Mouse (Mus musculus) right cerebral cortex, postnatal 14 days (tissue): ENCODE measurements around the gene Itga2.
A peak's percentile ranks its signal among the peaks of the same experiment; 100 is the strongest.

Source experiments
- DNase-seq: peaks from one replicate; pipeline ENCODE4 v3.0.0; 2022

Gene Itga2

GRCm38 (mm10) chr13:114876005-114876520 lies 55.8 kb downstream of the Itga2 start:
- no peak for DNase-seq

DNA sequence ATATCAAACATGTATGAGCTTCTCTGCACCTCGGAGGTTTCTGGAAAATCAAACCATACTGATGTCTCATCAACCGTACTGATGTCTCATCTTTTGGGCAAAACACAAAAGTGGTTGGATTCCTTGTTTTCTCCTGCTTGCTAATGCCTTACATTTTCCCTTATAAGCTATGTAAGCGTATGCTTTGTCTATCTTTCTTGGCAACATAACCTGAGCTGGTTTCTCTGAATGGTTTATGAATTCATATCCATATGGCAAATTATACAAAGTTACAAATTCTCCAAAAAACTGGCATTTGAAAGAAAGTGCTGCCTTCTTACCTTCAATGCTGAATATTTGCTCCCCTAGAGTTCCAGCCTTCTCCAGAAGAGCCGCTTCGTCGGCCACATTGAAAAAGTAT lies 57.2 kb downstream of the Itga2 start:
- DNase-seq: no peak

DNA sequence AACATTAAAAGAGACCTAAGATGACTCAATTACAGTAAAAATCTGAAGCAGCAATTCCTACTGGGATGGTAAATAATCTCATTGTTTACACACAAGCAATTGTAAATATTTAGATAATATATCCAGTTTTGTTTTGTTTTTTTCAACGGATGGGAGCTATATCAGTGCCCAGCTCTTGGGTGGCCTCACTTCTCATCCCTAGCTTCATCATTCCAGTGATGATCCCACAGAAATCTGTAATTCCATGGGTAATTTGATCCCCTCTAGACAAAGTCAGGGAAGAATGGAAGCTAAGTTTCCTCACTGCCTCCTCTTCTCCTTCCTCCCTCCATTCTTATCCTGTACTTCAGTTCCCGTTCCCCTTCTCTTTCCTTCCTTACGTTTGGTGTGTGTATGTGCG lies 74.4 kb downstream of the Itga2 start:
- no peak for DNase-seq

- no peak for DNase-seq
Measured at GRCm38 (mm10) chr13:114856269-114856627, 75.7 kb downstream of the Itga2 start.

DNA sequence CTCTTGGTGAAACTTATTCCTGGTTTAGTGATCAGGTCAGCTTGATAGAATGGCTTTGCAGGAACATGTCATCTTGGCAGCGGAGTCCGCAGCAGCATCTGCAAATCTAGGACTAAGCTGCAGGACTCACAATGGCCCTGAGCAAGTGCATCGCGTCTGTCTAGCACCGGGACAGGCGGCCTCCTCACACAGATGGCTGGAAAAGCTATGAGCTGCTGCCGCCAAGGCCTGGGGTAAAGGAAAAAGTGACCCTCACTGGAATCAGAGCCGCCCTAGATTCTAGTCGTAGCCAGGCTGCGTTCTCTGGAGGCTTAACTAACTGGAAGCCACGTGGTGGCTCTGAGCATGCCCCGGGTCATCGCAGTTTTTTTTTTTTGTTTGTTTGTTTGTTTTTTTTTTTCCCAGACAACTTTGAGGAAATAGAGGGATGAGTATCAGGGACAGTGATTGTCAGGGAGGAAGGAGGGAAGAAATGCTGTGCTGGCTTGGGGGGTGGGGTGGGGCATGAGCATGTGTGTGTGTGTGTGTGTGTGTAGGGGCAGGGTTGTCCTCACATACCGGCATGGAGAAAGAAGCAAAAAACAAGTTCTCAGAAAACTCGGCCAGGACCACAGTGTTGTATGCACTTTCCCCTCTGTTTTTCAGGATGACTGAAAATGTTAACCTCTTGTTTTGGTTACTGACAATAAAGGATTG lies 76.2 kb downstream of the Itga2 start:
- DNase-seq: no peak

- DNase-seq: no peak
Measured at GRCm38 (mm10) chr13:114854428-114854827, 77.5 kb downstream of the Itga2 start.

GRCm38 (mm10) chr13:114854023-114854422 lies 77.9 kb downstream of the Itga2 start:
- no peak for DNase-seq

GRCm38 (mm10) chr13:114853152-114853551 lies 78.7 kb downstream of the Itga2 start:
- DNase-seq: no peak

GRCm38 (mm10) chr13:114852264-114853111 lies 79.4 kb downstream of the Itga2 start:
- no peak for DNase-seq

DNA sequence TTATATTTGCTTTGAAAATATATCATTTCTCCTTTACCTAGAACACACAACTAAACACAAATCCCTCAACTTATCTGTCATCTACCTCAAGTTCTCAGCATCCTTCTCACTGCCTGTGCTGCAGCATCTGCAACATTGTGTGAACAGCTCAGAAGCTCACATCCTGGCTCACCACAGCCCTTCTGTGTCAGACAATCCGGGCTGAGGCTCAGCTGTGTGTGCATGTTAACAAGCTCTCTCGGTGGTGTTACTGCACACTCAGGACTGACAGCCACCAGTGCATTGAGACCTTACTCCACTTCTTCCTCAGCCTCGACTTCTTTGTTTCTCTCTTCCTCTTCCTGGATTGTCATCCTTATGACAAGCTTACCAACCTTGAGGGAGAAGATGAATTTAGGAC lies 83.0 kb downstream of the Itga2 start:
- no peak for DNase-seq

- DNase-seq: no peak
Measured at GRCm38 (mm10) chr13:114845804-114846203, 86.1 kb downstream of the Itga2 start.

GRCm38 (mm10) chr13:114843318-114843717 lies 88.6 kb downstream of the Itga2 start:
- no peak for DNase-seq

GRCm38 (mm10) chr13:114840545-114840944 lies 91.4 kb downstream of the Itga2 start:
- no peak for DNase-seq

DNA sequence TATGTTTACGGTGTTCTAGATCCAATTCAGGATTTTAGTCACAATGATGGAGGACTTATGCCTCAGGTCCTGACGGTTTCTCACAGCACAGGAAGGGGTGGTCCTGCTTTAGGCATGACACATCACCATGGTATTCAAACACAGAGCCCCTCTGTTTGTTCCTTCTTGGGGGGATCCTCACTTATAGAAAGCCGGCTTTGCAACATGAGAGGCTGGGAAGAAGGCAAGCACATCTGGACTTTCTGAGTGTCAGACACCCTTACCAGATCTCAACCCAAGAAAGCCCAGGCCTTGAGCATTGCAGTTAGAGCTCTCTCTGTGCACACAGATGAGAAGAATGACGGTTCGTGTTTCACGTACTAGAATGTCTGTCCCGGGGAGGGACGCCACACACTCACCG lies 92.8 kb downstream of the Itga2 start:
- DNase-seq: no peak

DNA sequence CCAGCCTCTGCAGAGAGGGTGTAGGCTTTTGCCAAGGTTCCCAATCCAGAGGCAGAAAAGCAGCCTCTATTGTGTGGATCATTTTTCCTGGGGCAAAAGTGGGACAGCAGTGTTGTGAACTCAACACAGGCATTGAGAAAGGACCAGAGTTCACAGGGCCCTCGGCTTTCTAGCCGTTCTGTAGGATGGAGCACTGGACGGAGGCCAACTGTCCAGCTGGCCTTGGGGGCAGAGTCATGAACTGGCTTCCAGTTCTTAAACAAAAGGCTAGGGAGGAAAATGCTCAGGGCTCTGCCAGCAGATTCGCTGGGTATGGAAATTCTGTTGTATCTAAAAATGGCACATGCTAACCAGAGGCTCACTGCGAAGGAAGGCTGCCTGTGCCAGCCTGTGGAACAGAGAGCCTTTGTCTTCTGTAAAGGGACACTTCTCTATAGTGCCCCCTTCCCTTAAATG lies 93.3 kb downstream of the Itga2 start:
- DNase-seq: peak; percentile 32

DNA sequence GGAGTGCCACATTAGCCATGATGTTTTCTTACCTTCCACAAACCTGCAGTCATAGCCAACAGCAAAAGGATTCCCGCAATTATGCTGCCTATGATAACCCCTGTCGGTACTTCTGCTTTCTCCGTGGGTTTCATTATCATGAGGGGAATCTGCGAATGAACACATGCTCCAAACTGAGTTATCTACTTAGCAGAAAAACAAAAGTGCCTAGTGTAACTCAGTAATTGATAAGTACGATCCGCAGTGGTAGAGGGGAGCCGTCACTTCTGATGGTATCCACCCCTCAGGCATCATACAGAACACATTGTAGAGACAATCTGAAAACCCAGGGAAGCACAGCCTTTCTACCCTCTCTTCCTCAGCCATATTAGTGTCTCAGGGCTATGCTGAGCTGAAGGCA lies 94.8 kb downstream of the Itga2 start:
- DNase-seq: no peak

GRCm38 (mm10) chr13:114834580-114834979 lies 97.3 kb downstream of the Itga2 start:
- DNase-seq: no peak

DNA sequence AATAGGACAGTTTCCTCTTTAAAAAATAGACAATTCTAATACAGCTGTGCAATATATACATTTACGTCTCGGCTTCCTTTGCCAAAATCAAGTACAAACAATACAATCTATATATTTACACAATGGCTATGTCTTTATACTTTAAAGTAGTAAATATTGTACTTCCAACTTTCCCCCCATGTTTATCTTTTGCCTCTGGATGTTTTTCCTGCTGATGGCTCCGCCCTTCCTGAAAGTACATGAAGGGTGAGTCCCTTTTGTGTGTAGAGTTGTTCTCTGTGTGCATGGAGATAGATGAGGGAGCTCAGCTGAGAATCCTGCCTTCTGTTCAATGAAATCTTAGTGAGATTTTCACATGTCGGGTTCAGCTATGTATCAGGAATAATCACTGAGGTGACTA lies 98.5 kb downstream of the Itga2 start:
- DNase-seq: no peak

DNA sequence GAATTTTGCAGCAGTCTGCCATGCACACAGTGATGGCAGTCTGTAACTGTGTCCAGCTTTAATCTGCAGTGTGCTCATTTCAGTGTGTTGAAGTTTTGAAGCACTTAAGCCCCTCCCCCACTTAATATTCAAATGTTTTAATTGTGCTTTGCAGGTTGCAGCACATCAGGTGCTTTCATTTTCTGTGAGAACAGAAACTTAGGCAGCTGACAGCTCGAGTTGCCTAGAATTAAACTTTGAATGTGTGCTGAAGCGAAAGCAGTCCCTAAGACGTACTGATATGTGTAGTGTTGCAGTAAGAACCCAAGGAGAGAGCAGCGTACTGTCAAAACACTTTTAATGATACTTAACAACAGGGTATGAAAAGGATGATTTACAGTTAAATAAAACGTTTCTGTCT lies 99.1 kb downstream of the Itga2 start:
- no peak for DNase-seq

GRCm38 (mm10) chr13:114831367-114831833 lies 100.5 kb downstream of the Itga2 start:
- DNase-seq: no peak

GRCm38 (mm10) chr13:114825377-114825855 lies 106.5 kb downstream of the Itga2 start:
- no peak for DNase-seq

- DNase-seq: no peak
Measured at GRCm38 (mm10) chr13:114822871-114823270, 109.0 kb downstream of the Itga2 start.

DNA sequence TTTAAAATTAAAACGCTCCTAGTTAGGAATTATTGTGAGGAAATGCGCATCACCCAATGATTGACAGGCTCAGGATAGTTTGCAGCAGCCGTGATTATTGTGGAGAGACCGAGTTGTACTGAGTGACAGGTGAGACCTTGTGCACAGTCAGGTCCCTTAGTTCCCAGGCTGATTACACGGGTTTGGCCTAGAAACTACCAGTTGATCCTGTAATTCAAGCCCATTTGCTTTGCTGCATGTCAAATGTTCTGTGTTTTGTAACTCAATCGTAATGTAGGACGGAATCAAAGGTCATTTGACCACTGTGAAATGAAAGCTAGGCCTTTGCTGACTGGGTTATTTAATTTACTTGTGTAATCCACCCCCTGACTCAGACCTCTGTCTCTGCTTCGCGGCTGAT lies 113.4 kb downstream of the Itga2 start:
- DNase-seq: no peak
